Mouse (Mus musculus) liver, adult 10 weeks (tissue): Measurements from ENCODE around the gene Fmr1. TPM values are rescaled to one million over a fixed set of nuclear protein-coding genes. Genes with fewer than 3 reads are reported as not detected.

Experiments
- polyA plus RNA-seq: library from polyadenylated mRNA; stranded (reverse); fragments of 350-450 nt; fragmentation: Illumina TruSeq; extraction: RNeasy Lipid Tissue Mini Kit (QIAGEN cat#74804); gene quantifications from one replicate; pipeline ENCODE4 v1.2.3, GENCODE M21; 2014; ENCODE audit warnings: low read depth, low replicate concordance

Fmr1 gene
- 40.3 TPM for polyA plus RNA-seq

DNA sequence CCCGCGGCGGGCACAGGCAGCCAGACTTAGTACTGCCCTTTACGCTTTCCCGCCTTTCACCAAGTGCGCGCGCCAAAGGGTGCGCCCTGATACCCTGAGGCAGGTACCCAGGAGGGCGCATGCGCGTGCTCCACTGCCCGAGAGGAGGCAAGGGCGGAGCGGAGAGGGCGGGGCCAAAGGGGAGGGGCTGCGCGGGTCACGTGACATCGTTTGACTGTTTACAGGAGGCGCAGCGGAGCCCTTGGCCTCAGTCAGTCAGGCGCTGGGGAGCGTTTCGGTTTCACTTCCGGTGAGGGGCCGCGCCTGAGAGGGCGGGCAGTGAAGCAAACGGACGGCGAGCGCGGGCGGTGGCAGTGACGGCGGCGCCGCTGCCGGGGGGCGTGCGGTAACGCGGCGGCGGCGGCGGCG is at the start of gene Fmr1:
Gene Fmr1 (plus strand): TSS at position 209 of the 408 bp plus-strand sequence.

DNA sequence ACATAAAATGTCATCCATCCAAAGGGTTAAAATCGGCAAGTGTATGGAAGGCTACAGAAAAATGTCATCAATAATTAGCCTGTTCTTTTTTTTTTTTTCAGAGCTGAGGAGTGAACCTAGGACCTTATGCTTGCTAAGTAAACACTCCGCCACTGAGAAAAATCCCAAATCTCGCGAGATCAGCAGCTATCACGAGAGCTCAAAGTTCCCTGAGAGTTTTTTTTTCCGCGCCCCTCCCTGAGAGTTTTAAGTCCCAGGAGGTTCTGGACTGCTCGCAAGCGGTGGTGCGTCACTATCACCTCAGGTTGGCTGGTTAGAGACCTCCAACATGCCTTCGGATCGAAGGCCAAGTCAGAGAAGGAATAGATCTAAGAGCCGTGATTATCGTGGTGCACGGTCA is 83.3 kb downstream of the Fmr1 start, which contains the start of gene Fmr1nb:
Gene Fmr1nb (plus strand): TSS at position 234 of the 400 bp plus-strand sequence.

Other genes with a start within 250 kb of the Fmr1 start
- gene Fmr1nb, start 83.3 kb downstream of the Fmr1 start, polyA plus RNA-seq = not detected
- 1.1 TPM for gene Gm14698, start 142.6 kb downstream of the Fmr1 start, polyA plus RNA-seq
- gene Gm6812, start 214.5 kb downstream of the Fmr1 start, polyA plus RNA-seq = not detected